Mouse (Mus musculus) CD4-positive, CD25-positive, alpha-beta regulatory T cell, adult 2 months (primary cell): ENCODE measurements around the gene Npnt.
A peak's percentile ranks its signal among the peaks of the same experiment; 100 is the strongest.

Source experiments
- DNase-seq: peaks from one replicate; pipeline ENCODE4 v3.0.0-alpha.2; 2012; ENCODE audit warnings: low read depth, low spot score

Gene Npnt

GRCm38 (mm10) chr3:132859573-132859972 is 90.5 kb downstream of the Npnt start:
- DNase-seq = no peak

DNA sequence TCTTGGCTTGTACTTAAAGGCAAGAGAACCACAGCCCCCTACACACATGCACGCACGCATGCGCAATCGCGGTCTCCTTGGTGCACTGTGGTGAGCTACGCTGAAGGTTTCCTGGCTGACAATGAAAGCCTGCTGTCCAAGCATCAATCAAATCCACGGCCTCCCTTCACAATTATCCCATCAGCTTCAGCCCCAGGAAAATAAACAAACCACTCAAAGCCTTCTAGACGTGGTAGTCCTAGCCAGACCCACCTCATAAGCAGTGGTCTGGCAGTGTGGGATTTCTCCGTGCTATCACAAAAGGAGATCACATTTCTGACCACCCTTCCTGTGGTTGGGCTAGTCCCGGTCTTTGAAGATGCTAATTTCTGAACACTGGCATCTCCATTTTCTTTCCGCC is 91.2 kb downstream of the Npnt start:
- DNase-seq = peak; percentile 26

GRCm38 (mm10) chr3:132856651-132857050 is 93.4 kb downstream of the Npnt start:
- no peak for DNase-seq

DNA sequence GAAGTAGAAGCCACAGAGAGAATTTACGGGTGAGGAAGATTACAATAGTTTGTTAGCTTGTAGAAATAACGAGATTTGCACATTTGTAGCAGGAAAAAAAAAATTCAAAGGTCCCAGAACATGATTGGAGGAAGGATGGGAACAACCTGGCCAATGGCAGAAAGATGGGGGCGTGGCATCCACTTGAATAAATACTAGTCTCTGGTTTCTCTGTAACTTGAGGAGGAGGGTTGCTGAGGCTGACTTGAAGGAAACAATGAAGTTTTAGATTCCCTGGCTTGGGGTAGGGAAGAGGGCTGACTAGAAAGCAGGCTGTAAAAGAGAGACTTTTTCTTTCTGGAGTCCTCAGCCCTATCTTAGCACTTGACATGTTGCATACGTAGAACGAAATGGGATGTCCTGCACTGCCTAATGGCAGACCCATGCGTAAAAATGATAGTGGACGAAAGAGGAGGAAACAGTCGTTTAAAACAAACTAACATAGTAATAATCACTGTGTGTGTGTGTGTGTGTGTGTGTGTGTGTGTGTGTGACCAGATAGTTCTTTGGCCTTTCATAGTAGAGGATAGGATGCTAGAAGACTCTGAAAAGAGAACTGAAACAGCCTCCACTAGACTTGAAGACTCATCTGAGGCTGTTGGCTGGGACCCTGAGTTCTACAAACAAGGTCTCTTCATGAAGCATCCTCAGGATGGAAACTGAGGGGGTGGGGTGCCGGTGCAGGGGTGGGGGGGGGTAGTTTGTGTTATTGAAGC is 94.5 kb downstream of the Npnt start:
- no peak for DNase-seq

DNA sequence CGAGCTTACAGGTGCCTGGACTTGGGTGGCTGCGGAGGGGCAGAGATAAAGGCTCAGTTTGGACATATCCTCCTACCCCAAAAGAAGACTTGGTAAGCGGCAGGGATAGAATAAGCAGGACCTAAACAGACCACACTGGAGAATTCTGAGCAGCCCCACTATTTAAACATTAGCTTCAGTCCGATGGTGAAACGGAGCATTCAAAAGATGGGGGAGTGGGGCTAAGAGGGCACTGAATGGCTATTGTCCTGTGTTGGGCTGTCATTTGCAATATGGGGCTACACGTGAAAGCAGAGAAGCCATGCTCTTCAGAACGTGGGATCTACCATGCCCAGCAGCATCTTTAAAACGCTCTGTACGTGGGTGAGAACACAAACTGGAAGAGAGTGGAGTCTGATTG is 95.8 kb downstream of the Npnt start:
- DNase-seq = no peak

DNA sequence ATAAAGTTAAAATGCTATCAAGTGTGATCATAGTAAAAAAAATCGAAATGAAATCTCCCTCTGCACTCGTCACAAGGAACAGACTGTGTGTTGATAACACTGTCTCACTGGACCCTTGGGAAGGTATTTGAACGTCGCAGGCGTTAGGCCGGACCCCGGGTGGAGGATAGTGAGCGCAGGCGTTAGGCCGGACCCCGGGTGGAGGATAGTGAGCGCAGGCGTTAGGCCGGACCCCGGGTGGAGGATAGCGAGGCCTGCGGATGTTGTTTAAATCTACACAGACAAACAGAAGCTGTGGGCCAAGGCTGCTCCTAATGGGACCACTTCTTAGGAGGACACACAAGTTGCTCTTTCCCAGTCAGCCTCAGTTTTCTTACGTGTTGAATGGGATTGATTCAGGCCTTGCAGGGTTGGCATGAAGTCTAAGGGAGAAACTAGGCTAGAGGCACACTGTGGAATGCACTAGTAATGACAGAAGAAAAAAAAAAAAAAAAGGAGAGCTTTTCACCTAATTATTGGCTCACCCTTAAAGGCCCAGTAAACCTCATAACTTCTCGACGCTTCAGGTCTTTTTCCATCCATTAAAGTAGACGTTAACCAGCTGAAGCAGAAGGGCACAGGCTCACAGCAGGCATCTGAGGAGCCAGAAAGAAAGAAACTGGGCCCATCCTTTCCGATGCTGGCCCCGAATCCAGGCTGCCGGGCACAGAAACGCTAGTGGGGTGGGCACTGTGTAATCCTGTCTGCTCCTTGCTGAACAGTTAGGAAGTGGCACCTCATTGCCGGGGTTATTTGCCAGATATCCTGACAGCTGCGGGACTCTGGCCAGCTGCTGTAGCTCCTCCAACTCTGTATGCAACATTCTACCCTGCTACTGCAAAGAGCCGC is 98.0 kb downstream of the Npnt start:
- DNase-seq = no peak

DNA sequence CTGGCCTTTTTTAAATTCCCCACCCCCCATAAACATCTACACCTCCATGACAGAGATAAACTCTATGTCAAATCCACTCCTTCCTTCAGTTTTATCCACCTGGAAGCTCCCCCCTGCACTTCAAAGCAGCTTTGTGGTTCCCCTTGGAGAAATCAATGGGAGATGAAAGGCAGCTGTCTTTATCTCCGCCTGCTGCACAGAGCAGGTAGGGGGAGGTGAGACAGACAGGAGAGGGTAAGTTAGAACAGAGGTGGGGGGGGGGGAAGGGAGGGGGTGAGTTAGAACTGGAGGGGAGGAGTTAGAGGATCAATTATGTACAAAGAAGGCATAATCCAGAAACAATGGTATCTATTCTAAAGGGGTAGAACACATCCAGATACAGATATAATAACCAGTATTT is 98.7 kb downstream of the Npnt start:
- no peak for DNase-seq

GRCm38 (mm10) chr3:132850431-132850830 is 99.7 kb downstream of the Npnt start:
- DNase-seq = no peak

DNA sequence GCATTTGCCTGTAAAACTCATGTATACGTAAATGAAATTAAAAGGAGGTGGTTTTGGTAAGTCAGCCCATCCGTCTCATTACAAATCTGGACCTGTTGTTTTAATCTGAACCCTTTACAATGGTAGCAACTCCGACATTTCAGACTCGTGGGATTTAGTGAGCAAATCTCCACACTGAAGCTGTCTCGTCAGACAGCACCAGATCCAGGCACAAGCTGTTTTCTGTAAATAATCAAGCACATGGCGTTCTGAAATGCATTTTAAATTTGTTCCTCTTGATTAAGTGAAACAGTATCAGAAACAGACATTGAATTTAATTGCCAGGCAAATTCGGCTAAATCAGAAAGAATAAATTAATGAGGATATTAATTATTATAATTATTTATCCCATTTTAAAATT is 100.4 kb downstream of the Npnt start:
- DNase-seq = no peak

DNA sequence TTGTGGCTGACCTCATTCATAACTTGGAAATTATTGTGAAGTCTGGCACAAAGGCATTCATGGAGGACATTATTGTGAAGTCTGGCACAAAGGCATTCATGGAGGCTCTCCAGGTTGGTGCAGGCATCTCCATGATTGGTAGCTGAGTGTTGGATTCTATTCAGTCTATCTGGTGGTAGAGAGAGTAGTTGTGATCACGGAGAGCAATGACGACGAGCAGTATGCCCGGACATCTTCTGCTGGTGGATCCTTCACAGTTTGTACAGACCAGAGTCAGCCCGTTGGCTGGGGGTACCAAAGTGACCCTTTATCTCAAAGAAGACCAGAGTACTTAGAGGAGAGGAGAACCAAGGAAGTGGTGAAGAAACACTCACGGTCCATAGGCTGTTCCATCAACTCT is 107.4 kb downstream of the Npnt start:
- no peak for DNase-seq

- no peak for DNase-seq
Measured at GRCm38 (mm10) chr3:132839516-132839915, 110.6 kb downstream of the Npnt start.

- DNase-seq = no peak
Measured at GRCm38 (mm10) chr3:132838656-132839417, 111.3 kb downstream of the Npnt start.

DNA sequence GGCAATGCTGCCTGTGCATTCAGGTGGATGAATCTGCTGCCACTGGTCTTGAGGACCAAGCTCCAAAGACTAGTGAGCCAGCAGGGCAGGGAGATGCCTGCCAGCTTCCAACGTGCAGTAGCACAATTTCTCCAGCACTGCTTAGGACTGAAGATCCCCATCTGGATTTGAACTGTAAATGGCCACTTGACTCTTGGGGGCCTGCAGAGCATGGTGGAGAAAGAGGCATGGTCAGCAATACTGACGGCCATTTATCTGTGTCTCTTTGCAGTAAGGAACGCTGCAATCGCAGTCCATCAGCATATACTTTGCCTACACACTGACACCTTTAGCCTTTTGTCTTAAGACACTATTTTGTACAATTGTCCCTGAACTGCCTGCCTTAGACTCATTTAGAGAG is 113.0 kb downstream of the Npnt start:
- DNase-seq = no peak

DNA sequence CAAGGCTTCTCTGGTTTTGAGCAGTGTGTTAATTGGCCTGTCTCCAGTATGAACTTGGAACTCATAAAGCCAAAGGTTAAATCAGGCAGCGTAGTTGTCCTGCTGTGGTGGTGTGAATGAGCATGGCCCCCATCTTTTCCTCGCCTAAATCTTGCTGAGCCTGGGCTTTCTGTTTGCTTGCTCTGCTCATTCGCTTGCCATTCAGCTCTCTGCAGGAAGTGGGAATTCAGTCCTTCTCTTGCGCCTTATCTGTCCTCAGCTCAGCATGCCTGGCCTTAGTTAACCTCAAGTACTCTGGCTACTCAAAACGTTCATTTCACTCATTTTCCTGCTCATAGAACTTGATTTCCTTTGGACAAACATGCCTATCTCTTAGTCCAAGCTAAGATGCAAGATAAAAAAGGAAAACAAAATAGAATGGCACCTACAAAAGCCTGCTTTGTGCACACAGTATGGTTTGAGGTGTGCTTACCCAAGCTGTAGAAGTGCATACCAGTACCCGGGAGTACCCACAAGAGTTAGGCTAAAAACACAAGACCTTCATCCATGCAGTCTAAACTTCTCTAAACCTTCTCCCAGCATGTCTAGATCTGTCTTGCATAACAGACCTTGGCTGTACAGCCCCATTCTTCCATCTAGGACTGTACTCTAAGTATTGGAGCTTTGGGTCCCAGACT is 114.8 kb downstream of the Npnt start:
- DNase-seq = no peak
